Mouse (Mus musculus) cerebellum, adult 2 months (tissue): ENCODE data around the gene Nedd9. TPM values are rescaled to one million over a fixed set of nuclear protein-coding genes. Genes with fewer than 3 reads are reported as not detected.

Source experiments
- DNase-seq, 2 experiments: peaks; one replicate each; pipeline ENCODE4 v3.0.0; 2021
- H3K27ac ChIP-seq: fragments of 200-500 bp; 2 replicates; pipeline ENCODE4 v1.5.1; 2012; ENCODE audit warnings: low read length, control low read depth, inconsistent platforms; ENCODE audit not compliant: insufficient read depth
- H3K27me3 ChIP-seq: fragments of 200-500 bp; 2 replicates; pipeline ENCODE4 v1.6.1; 2012; ENCODE audit warnings: inconsistent platforms, mild to moderate bottlenecking, low read length, moderate library complexity; ENCODE audit not compliant: control insufficient read depth, insufficient read depth
- H3K4me1 ChIP-seq: fragments of 200-500 bp; 2 replicates; pipeline ENCODE4 v1.6.1; 2011; ENCODE audit warnings: low read length; ENCODE audit not compliant: control insufficient read depth, insufficient read depth
- H3K4me3 ChIP-seq: fragments of 200-500 bp; replicated peaks from 2 replicates; pipeline ENCODE3; 2011; ENCODE audit warnings: mild to moderate bottlenecking, low read depth, low read length, control low read depth; ENCODE audit not compliant: insufficient read depth
- CTCF ChIP-seq: fragments of 200-500 bp; IDR thresholded peaks from 2 replicates; pipeline ENCODE4 v1.5.1; 2011; ENCODE audit warnings: low read depth, mild to moderate bottlenecking, control low read depth, low read length, moderate library complexity, borderline replicate concordance; ENCODE audit not compliant: insufficient read depth
- POLR2A ChIP-seq: fragments of 200-500 bp; IDR thresholded peaks from 2 replicates; pipeline ENCODE4 v1.6.1; 2011; ENCODE audit warnings: low read length, control low read depth, borderline replicate concordance; ENCODE audit not compliant: insufficient read depth
- WGBS: fragments of 180-500 bp; shearing (Covaris S2); methylation state at CpG from one replicate; pipeline ENCODE4 v1.1.7; 2018; 5-methylcytosine and 5-hydroxymethylcytosine counted together
- polyA plus RNA-seq: library from polyadenylated mRNA; depleted of rRNA; stranded (reverse); fragments of >200 nt; gene quantifications from 2 replicates; pipeline ENCODE4 v1.2.3, GENCODE M21; 2012

The Nedd9 gene
- polyA plus RNA-seq, 1 experiment, result 5.5 TPM

GRCm38 (mm10) chr13:41331671-41332340, 155.4 kb downstream of the Nedd9 start:
- H3K4me3 ChIP-seq, result no peak overlapping the region
- 75% methylated on average over 7 of the region's 7 CpGs for WGBS
- TF ChIP-seq POLR2A (no peak), CTCF (no peak)
- H3K27ac ChIP-seq, result no peak overlapping the region
- H3K27me3 ChIP-seq, result no peaks in the 10 kb centered on the region
- H3K4me1 ChIP-seq, result peaks cover 4% of the 10 kb centered on the region
- no peak for DNase-seq

- no peaks in the 10 kb centered on the region for H3K27me3 ChIP-seq
- 59% methylated on average over 11 of the region's 11 CpGs for WGBS
- no peak overlapping the region for H3K4me3 ChIP-seq
- no peak overlapping the region for H3K27ac ChIP-seq
- no peak for TF ChIP-seq POLR2A
- no peak for TF ChIP-seq CTCF
- DNase-seq, result no peak
- H3K4me1 ChIP-seq, result no peaks in the 10 kb centered on the region
These were observed 156.4 kb downstream of the Nedd9 start for GRCm38 (mm10) chr13:41330589-41331345.

DNA sequence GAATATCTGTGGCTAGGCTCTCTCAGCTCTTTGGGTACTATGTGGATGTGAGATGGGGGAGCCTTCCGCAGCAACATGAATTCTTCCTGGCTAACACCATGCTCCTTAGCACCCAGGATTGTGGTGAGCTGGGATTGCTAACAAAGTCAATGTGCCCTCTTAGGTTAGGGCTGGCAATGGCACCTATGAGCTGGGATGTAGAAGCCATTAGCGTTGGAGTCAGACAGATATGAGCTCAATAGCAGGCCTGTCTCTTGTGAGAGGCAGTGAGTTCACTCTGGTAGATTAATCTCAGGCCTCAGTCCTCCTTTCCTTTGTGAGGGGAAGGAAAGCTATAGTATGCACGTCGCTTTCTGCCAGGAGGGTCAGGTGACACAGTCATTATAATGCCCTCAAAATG, 157.1 kb downstream of the Nedd9 start:
- DNase-seq, result no peak
- WGBS, result 91% methylated on average over 4 of the region's 4 CpGs
- TF ChIP-seq CTCF (no peak), POLR2A (no peak)
- Histone ChIP-seq H3K27ac (no peak overlapping the region), H3K4me1 (no peaks in the 10 kb centered on the region), H3K27me3 (no peaks in the 10 kb centered on the region), H3K4me3 (no peak overlapping the region)

- WGBS, result 70% methylated on average over 2 of the region's 2 CpGs
- DNase-seq, result no peak
- H3K27me3 ChIP-seq, result no peaks in the 10 kb centered on the region
These were observed 158.7 kb downstream of the Nedd9 start for GRCm38 (mm10) chr13:41328481-41328880.

DNA sequence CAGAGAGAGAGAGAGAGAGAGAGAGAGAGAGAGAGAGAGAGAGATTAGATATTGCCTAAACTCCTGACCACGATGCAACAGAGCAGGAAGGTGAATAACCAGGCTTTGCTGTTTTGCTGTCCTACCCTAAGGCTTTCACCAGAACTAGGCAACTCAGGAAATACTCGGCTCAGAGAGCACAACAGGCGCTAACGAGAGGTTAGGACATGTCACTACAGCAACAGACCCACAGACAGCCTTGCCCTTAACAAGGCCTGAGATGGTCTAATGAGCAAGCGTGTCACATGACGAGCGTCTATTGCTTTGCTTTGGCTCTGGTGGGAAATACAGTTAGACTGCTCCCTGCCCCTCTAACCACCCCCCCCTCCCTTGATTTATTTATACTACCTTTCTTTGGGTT, 159.6 kb downstream of the Nedd9 start:
- 67% methylated on average over 7 of the region's 7 CpGs for WGBS
- no peak for DNase-seq
- Histone ChIP-seq H3K4me3 (no peak overlapping the region), H3K4me1 (no peaks in the 10 kb centered on the region), H3K27me3 (no peaks in the 10 kb centered on the region), H3K27ac (no peak overlapping the region)
- TF ChIP-seq POLR2A (no peak), CTCF (no peak)

More at GRCm38 (mm10) chr13:41328481-41328880, 158.7 kb downstream of the Nedd9 start:
- Histone ChIP-seq H3K4me1 (no peaks in the 10 kb centered on the region), H3K4me3 (no peak overlapping the region), H3K27ac (no peak overlapping the region)
- TF ChIP-seq POLR2A (no peak), CTCF (no peak)

GRCm38 (mm10) chr13:41326134-41326533, 161.0 kb downstream of the Nedd9 start:
- no peaks in the 10 kb centered on the region; the same call in 1 of the 2 replicates for H3K4me1 ChIP-seq
- H3K27me3 ChIP-seq, result no peaks in the 10 kb centered on the region
- WGBS, result 87% methylated on average over 4 of the region's 4 CpGs
- H3K27ac ChIP-seq, result no peak overlapping the region
- no peak overlapping the region for H3K4me3 ChIP-seq
- TF ChIP-seq POLR2A (no peak), CTCF (no peak)
- no peak for DNase-seq

DNA sequence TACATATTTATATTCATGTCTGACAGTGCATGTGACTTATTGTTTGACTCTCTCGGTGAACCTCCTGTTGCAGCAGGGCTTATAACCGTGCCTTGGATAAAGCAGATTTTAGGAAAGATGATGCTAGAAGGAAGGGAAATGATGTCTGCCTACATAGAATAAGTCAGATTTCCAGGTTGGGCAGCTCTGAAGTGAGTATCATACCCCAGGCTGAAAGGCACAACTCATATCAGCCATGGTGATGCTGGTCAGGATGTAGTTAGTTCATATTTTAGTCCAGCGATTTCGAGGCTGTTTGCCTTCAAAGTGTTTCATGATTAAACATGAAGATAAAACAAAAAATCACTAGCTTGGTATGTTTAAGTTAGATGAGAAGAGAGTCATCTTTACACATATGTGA, 161.8 kb downstream of the Nedd9 start:
- no peaks in the 10 kb centered on the region; the same call in 1 of the 2 replicates for H3K4me1 ChIP-seq
- WGBS, result 79% methylated on average over 4 of the region's 4 CpGs
- TF ChIP-seq CTCF, result no peak
- TF ChIP-seq POLR2A, result no peak
- no peak overlapping the region for H3K4me3 ChIP-seq
- no peaks in the 10 kb centered on the region for H3K27me3 ChIP-seq
- no peak for DNase-seq
- H3K27ac ChIP-seq, result no peak overlapping the region

- 85% methylated on average over 4 of the region's 4 CpGs for WGBS
- Histone ChIP-seq H3K4me3 (no peak overlapping the region), H3K27ac (no peak overlapping the region), H3K4me1 (no peaks in the 10 kb centered on the region; the same call in 1 of the 2 replicates), H3K27me3 (no peaks in the 10 kb centered on the region)
- TF ChIP-seq CTCF (no peak), POLR2A (no peak)
- no peak for DNase-seq
These were observed 162.5 kb downstream of the Nedd9 start for GRCm38 (mm10) chr13:41324631-41325030.
